Mouse (Mus musculus) adipocyte (in vitro differentiated cells): ENCODE measurements around the gene Dnajb2.
A peak's percentile ranks its signal among the peaks of the same experiment; 100 is the strongest.
"Not testable (repeated sequence)": the region's sequence is repeated elsewhere in the genome, so short reads cannot be mapped to it uniquely, and the experiment has no call there.

Experiments used
- DNase-seq: peaks from one replicate; pipeline ENCODE4 v3.0.0-alpha.2; 2016; ENCODE audit warnings: low spot score

Dnajb2 gene

DNA sequence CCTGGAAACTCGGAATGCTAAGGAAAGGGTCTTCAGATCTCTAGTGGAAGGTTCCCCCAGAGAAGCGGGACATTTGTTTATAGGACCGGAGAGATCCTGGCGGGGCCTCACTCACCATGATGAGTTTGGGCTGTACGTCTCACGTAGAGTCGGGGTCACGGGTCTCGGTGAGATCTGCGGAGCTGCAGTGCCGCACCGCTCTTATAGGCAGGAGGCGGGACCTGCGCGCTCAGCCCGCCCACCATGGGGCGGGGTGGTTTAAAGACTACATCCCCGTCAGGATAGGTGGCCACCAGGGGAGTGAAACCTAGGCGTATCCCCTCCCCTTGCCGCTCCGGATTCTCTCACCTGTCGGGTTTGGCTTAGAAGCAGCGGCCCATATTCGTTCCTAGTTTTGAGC, 17.1 kb upstream of the Dnajb2 start:
- DNase-seq = peak; percentile 12

GRCm38 (mm10) chr1:75219531-75219930, 16.7 kb upstream of the Dnajb2 start, which contains the start of gene Tuba4a:
Gene Tuba4a (minus strand): TSS chr1:75219865.
- no peak for DNase-seq

DNA sequence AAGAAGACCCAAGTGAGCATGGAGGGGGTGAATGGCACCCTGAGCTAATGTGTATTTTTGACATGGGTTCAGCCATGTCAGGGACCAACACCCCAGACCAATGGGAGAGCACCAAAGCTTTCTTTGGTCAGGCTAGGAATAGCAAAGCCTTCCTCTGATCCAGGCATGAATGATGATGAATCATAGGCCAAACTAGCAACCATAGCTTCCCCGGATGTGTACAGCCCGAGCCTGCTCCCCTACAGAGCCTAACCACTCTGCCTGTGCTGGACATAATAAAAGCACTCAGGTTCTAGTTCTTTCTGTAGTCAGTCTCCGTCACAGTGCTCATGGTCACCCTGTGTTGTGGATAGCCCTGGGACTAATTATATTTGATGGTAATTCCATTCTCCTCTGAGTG, 14.7 kb upstream of the Dnajb2 start:
- DNase-seq = no peak

GRCm38 (mm10) chr1:75222926-75223325, 13.3 kb upstream of the Dnajb2 start:
- no peak for DNase-seq

GRCm38 (mm10) chr1:75223532-75223931, 12.7 kb upstream of the Dnajb2 start:
- no peak for DNase-seq

DNA sequence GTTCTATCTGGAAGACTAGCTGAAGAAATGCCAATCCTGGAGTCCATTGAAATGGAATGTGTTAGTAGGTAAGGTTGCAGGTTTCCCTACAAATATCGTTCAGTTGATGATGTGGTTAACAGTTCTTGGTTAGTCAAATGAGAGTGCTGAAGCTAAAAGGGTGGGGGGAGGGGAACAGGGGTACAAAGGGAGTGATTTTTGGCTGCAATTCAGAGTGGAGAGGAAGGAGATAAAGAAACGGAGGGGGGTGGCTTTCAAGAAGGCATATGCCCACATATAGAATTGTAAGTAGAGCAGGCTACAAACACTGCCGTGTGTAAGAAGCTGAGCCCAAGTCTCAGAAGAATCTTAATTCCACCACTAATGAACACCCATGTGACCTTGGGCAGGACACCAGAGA, 10.7 kb upstream of the Dnajb2 start:
- no peak for DNase-seq

DNA sequence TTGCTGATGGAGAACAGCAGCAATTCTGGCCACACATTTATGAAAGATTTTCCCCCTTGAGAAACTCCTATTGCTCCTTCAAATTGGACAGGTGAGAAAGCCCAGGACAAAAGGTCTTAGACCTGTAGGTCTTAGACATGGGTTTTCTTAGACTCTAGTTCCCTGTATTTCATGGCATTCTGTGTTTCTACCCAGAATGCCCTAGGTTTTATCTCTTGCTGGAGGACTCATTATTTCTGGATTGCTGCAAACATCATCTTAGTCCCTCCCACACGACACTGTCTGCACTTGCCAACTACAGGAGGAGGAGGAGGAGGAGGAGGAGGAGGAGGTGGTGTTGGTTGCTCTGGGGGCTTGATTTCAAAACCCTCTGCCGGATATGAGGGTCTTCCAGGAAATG, 10.1 kb upstream of the Dnajb2 start:
- no peak for DNase-seq

- no peak for DNase-seq
Observed at GRCm38 (mm10) chr1:75227653-75228052, 8.6 kb upstream of the Dnajb2 start.

DNA sequence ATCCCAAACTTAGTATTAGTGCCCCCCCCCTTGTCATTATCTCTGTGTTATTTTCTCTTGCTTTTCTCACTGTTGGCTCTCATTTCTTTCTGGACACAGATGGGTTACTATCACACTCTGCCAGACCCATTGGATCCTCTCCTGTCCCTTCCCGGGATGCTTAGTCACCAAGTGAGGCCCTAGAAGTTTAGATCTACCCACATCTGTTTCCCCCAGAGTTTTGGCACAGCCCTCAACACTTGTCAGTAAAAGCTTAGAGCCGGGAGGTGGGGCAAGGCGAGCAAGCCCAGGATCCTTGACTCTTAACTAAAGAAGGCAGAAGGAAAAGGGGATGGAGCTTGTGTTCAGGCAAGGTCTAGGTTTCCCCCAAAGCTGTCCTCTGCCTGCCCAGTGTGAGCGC, 7.0 kb upstream of the Dnajb2 start:
- DNase-seq = peak; percentile 23

- no peak for DNase-seq
Observed at GRCm38 (mm10) chr1:75230335-75230994, 5.7 kb upstream of the Dnajb2 start.

- no peak for DNase-seq
Observed at GRCm38 (mm10) chr1:75231224-75231623, 5.0 kb upstream of the Dnajb2 start.

GRCm38 (mm10) chr1:75231664-75232152, 4.5 kb upstream of the Dnajb2 start, which contains the start of gene A630095N17Rik:
Gene A630095N17Rik (minus strand): TSS chr1:75232102.
- no peak for DNase-seq

- not testable (repeated sequence) for DNase-seq
Observed at GRCm38 (mm10) chr1:75232489-75232888, 3.7 kb upstream of the Dnajb2 start.

- DNase-seq = peak; percentile 63
Observed at GRCm38 (mm10) chr1:75234606-75235005, 1.6 kb upstream of the Dnajb2 start.

DNA sequence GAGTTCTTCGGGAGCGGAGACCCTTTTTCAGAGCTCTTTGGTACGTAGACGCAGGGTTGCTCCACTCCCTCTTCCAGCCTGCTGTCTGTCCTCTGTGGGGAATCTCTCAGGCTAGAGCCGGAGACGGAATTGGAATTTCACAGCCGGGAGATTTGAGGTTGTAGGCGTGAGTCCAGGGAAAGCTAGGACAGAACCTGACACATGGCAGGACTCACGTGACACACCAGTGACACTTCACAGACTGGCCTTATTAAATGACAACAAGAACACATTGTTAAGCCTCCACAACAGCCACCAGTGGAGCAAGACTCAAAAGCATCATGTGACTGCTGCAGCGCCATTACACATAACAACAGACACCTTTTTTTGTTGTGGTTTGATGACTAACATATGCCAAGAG, 3.4 kb downstream of the Dnajb2 start:
- no peak for DNase-seq

DNA sequence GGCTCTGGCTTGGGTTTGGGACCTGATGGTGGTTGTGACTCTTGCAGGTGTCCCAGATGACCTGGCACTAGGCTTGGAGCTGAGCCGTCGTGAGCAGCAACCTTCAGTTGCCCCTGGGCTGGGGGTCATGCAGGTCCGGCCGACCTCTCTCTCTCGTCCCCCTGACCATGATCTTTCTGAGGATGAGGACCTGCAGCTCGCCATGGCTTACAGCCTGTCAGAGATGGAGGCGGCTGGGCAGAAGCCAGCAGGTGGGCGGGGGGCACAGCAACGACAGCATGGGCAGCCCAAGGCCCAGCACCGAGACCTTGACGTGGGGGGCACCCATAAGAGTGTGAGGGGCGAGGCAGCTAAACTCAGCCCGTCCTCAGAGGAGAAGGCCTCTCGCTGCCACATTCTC, 7.2 kb downstream of the Dnajb2 start:
- no peak for DNase-seq

DNA sequence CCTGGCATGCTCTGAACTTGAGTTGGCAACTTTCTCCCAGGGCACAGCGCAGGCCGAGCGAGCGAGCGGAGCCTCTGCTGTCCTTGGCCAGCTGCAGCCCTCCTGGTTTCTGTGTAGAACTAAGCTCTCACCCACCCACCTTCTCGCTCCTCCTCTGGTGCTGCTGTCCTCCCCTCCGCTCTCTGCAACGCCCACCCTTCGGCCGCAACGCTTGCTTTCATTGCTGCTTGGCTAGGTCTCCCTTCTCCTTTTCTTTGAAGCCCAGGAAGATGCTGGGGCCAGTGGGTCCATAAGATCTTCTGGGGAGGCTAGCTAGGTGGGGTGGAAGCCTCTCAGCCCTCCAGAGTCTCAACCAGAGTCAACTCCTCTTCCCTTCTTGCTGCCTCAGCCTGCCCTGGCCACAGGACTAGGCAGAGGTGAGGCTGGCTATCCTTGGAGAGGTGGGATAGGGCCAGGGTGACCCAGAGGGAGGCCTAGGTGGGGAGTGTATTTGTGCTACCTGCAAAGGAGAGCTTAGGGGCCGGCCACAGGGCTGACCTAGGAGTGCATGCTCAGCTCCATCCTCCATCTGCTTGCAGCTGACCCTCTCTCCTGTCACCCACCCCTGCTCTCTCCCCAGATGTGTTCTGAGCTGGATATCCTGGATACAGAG, 8.1 kb downstream of the Dnajb2 start:
- DNase-seq = no peak

DNA sequence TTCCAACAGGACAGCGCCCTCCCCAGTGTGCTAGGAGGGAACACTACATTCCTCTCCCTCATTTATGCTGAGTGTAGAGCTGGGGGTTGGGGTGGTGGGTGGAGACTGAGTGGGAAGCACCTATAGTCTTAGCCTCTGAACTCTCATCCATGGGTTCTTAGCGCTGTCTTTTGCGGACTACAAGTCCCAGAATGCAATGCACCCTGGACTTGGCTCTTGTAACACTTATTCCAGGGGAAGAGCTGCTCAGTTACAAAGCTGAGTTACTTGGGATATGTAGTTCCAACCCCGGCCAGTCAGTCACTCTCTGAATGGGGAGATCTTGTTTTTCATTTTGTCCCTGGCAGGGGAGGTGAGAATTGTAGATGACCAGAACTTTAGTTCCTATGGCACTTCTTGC, 8.6 kb downstream of the Dnajb2 start:
- DNase-seq = peak; percentile 61

DNA sequence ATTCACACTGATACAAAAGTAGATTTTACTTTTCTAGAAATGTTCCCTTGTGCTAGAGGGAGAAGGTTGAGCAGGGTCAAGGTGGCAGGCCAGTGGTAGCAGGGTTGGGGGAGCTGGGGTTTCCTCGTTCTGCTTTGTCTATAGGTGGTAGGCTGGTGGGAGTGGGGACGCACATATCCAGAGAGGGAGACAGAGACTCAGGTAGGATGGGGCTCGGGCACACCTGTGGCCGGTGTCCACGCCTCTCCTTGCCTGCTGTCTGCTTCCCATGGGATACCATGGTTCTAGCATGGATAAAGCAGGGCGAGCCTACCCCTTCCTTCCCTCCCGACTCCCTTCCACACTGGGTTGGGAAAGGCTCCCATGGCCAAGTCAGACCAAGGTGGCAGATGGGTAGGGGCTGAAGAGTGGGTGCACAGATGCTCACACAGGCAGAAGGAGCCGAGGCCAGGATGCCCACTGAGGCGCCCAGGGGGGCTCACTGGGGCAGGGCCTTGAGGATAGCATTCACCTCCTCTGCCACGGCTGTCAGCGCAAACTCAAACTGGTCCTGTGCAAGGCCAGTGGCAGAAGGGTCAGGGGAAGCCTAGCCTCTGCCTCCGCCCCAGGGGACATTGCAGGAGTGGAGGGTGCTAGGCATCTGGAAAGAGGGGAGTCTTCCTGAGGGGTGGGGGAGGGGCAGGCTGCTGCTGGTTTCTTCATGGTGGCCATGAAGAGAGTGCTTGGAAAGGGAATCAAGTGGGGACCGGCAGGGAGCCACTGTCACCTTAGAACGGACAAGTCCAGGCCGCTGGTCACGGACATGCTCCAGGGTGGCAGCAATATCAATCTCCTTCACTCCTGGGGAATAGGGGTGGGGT, 11.1 kb downstream of the Dnajb2 start:
- DNase-seq = no peak

- DNase-seq = peak; percentile 59
Observed at GRCm38 (mm10) chr1:75248041-75248772, 12.0 kb downstream of the Dnajb2 start.

DNA sequence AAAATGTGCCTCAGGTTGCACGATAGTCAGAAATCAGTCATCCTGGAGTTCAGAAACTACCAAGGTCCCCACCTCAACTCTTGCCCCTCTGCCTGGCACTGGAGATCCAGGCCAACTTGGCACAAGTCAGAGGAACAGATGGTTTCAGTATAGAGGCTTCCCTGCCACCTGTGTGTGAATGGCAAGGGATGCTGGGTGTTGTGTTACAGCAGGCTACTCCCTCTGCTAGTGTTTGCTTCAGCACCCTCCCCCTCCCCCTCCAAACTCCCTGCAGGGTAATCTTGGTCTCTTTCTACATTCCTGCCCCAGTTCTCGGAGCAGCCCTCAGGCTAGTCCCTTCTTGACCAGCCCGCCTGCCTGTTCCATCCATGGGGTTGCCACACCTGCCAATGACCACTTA, 14.3 kb downstream of the Dnajb2 start:
- DNase-seq = no peak
